Mouse (Mus musculus) layer of hippocampus, adult 9-11 months (tissue): ENCODE data around the gene Ifi207.
A peak's percentile ranks its signal among the peaks of the same experiment; 100 is the strongest.
"Not testable (repeated sequence)": the region's sequence is repeated elsewhere in the genome, so short reads cannot be mapped to it uniquely, and the experiment has no call there.

Experiments used
- DNase-seq: peaks from one replicate; pipeline ENCODE4 v3.0.0; 2022

Gene Ifi207

DNA sequence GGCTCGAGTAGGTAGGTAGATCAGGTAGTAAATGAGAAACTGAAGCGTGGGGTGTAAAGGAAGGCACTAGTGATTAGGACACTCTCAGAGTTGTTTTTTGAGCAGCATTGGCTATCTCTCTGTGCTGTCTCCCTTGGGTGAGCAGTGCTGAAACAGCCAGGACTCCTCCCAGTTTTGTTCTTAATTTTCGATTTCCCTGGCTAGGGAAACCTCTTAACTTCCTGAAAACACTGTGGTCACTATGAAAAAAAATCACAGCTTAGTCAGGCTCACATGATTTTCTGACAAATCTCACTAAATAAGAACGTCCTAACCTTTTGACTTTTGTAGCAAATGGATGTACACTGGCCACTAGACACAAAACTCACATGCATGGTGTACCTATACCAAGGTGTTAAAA is at the start of gene Ifi207:
Gene Ifi207, minus strand, starts transcription at position 92 of the 400 bp plus-strand sequence.
- DNase-seq, result no peak

- not testable (repeated sequence) for DNase-seq
These were observed 31.9 kb upstream of the Ifi207 start for GRCm38 (mm10) chr1:173773457-173773856.

DNA sequence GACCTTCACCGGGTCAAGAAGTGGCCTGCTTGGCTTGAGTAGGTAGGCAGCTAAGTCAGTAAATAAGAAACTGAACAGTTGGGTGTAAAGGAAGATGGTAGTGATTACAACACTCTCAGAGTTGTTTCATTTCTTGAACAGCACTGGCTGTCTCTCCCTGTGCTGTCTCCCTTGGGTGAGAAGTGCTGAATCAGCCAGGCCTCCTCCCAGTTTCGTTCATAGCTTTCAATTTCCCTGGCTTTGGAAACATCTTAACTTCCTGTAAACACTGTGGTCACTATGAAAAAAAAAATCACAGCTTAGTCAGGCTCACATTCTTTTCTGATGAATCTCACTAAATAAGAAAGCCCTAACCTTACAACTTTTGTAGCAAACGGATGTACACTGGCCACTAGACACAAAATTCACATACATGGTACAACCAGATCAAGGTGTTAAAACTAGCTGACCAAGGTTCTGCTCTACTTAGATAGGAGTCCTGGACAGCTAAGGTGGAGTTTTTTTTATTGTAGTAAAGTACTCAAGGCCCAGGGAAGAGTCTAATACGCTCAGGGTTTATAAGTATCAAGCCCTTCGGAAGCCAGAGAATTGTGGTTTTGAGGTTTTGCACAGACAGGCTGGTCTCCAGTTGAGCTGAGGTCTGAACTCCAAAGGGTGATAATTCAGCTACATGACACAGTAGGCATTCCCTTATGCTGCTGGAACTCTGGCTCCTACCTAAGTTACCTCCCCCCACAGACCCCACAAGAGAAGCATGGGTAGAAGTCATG is 25.5 kb upstream of the Ifi207 start, which contains the start of gene Ifi204:
Gene Ifi204, minus strand, starts transcription at position 96 of the 770 bp plus-strand sequence.
- peak; percentile 8 for DNase-seq

DNA sequence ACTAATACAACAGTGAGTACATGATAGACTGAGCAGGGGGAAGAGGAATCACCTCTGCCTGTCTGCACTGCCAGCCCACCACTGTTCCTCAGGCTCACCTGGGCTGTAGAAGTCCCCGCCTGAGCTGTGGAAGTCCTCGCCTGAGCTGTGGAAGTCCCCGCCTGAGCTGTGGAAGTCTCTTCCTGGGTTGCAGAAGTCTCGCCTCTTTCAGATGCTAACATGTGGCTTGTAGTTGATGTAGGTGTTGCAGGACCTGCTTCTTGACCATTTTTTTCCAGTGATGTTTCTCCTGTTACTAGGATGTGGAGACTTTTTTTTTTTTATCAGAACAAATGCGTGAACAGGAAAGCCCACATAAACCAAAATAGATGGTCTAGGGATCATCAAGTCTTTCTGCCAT is 18.5 kb upstream of the Ifi207 start:
- DNase-seq, result not testable (repeated sequence)

GRCm38 (mm10) chr1:173742262-173742661 is 715 bp upstream of the Ifi207 start:
- no peak for DNase-seq

GRCm38 (mm10) chr1:173740537-173740936 is 1.0 kb downstream of the Ifi207 start:
- no peak for DNase-seq

GRCm38 (mm10) chr1:173736986-173737385 is 4.6 kb downstream of the Ifi207 start:
- no peak for DNase-seq

DNA sequence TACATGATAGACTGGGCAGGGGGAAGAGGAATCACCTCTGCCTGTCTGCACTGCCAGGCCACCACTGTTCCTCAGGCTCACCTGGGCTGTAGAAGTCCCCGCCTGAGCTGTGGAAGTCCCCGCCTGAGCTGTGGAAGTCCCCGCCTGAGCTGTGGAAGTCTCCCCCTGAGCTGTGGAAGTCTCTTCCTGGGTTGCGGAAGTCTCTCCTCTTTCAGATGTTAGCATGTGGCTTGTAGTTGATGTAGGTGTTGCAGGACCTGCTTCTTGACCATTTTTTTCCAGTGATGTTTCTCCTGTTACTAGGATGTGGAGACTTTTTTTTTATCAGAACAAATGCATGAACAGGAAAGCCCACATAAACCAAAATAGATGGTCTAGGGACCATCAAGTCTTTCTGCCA is 6.5 kb downstream of the Ifi207 start:
- DNase-seq, result not testable (repeated sequence)

GRCm38 (mm10) chr1:173733219-173733618 is 8.3 kb downstream of the Ifi207 start:
- DNase-seq, result no peak

GRCm38 (mm10) chr1:173694270-173694669 is 47.3 kb downstream of the Ifi207 start:
- DNase-seq, result no peak

DNA sequence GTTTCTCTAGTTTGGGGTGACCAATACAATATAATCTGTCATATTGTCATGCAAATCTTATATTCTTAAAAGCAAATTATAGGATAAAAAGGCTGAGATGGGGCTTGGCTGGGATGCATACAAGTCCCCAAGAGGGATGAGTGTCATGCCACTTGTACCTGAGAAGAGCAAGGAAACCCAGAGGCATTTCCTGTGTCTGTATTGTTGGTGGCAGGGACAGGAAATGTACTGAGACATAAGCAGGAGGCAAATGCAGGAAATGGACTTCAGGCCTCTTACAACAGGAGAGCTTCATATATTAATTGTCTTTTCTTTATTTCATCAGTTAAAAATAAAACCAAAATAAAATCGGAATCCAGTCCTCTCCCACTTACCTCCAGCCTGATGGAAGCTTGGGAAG is 62.9 kb downstream of the Ifi207 start:
- DNase-seq, result not testable (repeated sequence)

- not testable (repeated sequence) for DNase-seq
These were observed 68.0 kb downstream of the Ifi207 start, which contains the start of gene Ifi208 for GRCm38 (mm10) chr1:173673458-173674097. Gene Ifi208 (plus strand): TSS chr1:173673675.
